Mouse (Mus musculus) thymus, postnatal 36 days (tissue): ENCODE measurements around the gene Tmc6.

Experiments used
- DNase-seq, 2 experiments: peaks; one replicate each; pipeline ENCODE4 v3.0.0; 2022; ENCODE audit warnings: mixed read lengths in 2 of 2

The Tmc6 gene

DNA sequence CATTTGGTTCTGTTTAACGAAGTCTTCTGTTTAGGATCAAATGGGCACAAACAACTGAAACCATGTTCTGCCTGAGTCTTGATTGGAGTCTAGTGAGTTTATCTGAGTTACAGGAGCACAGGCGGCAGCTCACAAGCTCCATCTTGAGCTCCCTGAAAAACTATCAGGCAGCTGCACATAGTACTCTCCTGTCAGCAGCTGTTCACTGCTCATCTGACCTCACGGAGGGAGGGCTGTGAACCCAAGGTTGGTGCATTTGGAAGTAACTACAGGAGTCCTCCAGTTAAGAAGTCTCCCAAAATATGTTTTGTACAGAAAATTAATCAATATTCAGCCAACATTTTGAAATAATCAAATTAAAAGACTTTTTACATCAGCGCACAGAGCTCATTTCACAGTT lies 33.4 kb downstream of the Tmc6 start:
- no peak for DNase-seq

GRCm38 (mm10) chr11:117743454-117744030 lies 38.5 kb downstream of the Tmc6 start:
- no peak for DNase-seq

DNA sequence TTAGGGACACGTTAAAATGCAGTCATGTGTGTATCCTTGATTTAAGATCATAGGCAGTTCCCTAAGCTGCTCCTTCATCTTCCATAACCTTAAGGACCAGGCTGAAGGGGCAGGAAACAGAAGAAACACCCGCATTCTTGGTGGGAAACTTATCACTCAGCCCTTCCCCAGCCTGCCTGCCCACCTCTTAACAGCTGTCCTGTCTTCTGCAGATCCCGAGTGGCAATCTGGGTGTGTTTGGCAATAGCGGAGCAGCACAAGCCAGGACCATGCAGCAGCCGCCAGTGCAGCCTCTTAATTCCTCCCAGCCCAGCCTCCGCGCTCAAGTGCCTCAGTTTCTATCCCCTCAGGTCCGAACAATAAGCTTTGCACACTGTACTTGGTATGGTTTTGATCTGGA lies 39.3 kb downstream of the Tmc6 start:
- DNase-seq = no peak

DNA sequence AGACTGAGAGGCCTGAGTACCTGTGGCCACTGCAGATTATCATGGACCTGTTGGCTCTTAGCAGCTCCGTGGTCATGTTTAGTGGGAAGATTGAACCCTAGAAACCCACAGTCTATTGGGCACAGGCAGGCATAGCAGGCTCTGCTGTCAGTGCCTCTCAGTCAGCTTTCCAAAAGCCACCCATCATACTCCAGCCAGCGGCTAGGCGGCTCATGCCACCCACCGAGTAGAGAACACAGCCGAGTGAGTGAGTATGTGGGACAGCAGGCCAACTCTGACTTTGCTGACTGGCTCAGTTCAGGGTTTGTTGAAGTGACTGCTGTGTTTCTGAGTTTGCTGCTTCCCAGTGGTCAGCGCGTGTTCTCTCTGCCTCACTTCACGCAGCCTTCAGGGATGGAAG lies 39.8 kb downstream of the Tmc6 start:
- no peak for DNase-seq

- no peak for DNase-seq
Measured at GRCm38 (mm10) chr11:117741128-117741527, 40.9 kb downstream of the Tmc6 start.

- no peak for DNase-seq
Measured at GRCm38 (mm10) chr11:117738123-117738522, 43.9 kb downstream of the Tmc6 start.

DNA sequence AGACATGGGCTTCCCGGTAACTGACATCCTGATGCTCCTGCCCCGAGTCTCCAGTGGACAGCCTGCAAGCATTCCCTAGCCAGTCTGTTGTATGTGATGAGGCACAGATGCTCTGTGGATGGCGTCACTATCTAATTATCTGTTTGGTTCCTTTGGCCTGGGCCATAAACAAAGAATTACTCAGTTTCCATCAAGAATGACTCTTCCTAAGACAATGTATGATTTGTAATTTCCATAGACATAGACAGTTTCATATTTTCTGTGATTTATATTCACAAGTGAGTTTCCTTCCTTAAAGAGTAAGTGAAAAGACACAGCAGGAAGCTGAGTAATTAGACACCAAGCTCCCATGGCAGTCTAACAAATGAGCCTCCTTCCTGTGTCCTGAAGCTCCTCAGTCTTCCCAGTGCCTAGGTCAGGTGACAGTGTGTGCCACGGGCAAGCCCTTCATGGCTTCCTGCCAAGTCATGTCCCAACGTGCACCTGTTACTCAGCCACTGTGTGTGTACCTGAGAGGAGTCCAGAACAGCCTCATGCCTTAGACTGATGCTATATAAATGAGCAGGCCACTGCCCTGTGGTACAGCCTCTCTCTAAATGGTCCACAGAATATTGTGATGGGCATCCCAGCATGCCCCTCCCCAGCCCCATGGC lies 45.8 kb downstream of the Tmc6 start:
- no peak for DNase-seq

DNA sequence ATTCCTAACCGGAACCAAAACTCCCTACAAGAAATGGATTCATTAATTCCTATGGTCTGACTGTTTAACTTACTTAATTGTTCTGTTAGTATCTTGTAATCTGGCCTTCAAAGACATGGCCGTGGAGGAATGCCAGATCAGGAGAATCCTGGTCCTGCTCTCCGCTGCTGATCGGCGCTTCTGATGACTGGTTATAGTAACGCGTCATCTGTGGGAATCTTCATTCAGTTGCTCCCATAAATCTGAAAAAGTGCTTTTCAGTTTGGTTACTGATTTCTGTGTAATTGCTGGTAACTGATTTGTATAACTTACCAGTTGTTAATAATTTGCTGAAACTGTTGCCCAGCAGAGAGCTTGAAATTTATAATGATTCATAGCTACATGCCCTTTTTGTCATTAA lies 50.5 kb downstream of the Tmc6 start:
- DNase-seq = no peak

DNA sequence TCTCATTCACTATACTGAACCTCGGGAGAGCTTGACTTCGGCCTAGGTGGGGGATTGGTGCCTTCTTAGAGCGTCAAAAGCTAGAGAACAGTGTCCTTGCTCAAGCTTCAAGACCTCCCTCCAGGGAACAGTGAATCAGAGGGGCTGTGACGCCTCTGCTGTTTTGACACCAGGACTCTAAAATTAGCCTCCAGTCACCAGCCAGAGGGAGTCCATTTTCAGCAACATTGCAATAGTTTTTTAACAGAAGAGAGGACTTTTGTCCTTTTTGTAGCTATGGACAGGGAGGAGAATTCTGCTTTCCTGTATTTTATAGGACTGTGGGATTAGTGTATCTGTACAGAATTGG lies 51.5 kb downstream of the Tmc6 start:
- no peak for DNase-seq

- no peak for DNase-seq
Measured at GRCm38 (mm10) chr11:117729798-117730489, 52.1 kb downstream of the Tmc6 start.

- DNase-seq = no peak
Measured at GRCm38 (mm10) chr11:117729341-117729740, 52.7 kb downstream of the Tmc6 start.

GRCm38 (mm10) chr11:117728841-117729240 lies 53.2 kb downstream of the Tmc6 start:
- no peak for DNase-seq

GRCm38 (mm10) chr11:117728245-117728644 lies 53.8 kb downstream of the Tmc6 start:
- no peak for DNase-seq

DNA sequence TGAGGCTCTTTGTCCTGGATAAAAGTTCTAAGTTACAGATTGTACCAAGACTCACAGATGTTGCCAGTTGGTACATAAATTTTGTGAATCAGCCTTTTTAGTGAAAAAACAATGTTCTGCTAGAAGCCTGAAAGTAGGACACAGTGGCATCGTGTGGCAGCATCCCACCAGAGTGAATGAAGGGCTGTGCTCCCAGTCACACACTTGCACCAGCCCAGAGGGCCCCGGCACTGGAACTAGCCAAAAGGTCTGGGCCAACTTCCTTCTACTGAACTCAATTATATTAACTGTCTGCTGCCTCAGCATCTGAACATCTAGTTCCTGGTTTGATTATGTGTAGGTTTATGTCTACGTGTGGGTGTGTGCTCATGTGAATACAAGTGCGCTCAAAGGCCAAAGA lies 55.0 kb downstream of the Tmc6 start:
- no peak for DNase-seq

- DNase-seq = peak; percentile 36 to 38
Measured at GRCm38 (mm10) chr11:117724604-117725301, 57.2 kb downstream of the Tmc6 start.

DNA sequence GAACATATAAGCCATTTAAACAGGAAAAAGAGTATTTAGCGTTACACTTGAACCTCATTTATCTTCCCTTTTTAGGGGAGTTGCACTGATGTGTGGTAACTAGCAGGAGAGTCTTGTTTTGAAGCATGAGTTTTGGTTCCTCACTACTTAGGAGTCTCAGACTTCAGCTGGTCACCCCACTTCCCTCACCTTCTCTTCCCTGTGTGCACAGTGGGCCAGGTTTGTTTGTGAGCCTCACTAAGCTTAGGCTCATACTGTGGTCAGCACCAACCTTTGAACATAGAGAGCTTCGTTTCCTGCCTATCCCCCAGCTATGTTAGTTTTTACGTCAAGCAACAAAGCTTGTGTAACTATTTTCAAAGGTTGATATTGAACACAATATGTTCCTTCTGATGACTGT lies 63.2 kb downstream of the Tmc6 start:
- DNase-seq = no peak
